Mouse (Mus musculus) stomach, embryonic 16.5 days (tissue): Measurements from ENCODE around the gene Rbfox3. TPM values are rescaled to one million over a fixed set of nuclear protein-coding genes. Genes with fewer than 3 reads are reported as not detected.

Experiments
- ATAC-seq: fragments of 200-750 bp; cut with Nextera tagmentation; 2 replicates; pipeline ENCODE4 v1.8.0; 2017; ENCODE audit warnings: moderate number of reproducible peaks, moderate TSS enrichment; ENCODE audit not compliant: insufficient read depth, low FRiP score
- H3K27ac ChIP-seq: fragments of 300-500 bp; sonication (generic); 2 replicates; pipeline ENCODE4 v1.5.1; 2014; ENCODE audit warnings: low read length
- H3K27me3 ChIP-seq: fragments of 300-500 bp; sonication (generic); 2 replicates; pipeline ENCODE4 v1.6.1; 2014; ENCODE audit warnings: low read length, control low read depth, mixed read lengths; ENCODE audit not compliant: control insufficient read depth, insufficient read depth
- H3K36me3 ChIP-seq: fragments of 300-500 bp; sonication (generic); 2 replicates; pipeline ENCODE4 v1.6.1; 2014; ENCODE audit warnings: low read length; ENCODE audit not compliant: control insufficient read depth, insufficient read depth
- H3K4me1 ChIP-seq: fragments of 300-500 bp; sonication (generic); 2 replicates; pipeline ENCODE4 v1.6.1; 2014; ENCODE audit warnings: low read length, control low read depth, mixed read lengths; ENCODE audit not compliant: control insufficient read depth, insufficient read depth
- H3K4me2 ChIP-seq: fragments of 300-500 bp; sonication (generic); 2 replicates; pipeline ENCODE4 v1.6.1; 2014; ENCODE audit warnings: low read depth, low read length, mixed read lengths
- H3K4me3 ChIP-seq: fragments of 300-500 bp; sonication (generic); replicated peaks from 2 replicates; pipeline ENCODE4 v1.5.1; 2014; ENCODE audit warnings: mild to moderate bottlenecking, low read length
- H3K9ac ChIP-seq: fragments of 300-500 bp; sonication (generic); 2 replicates; pipeline ENCODE4 v1.6.1; 2014; ENCODE audit warnings: low read length
- H3K9me3 ChIP-seq: fragments of 300-500 bp; sonication (generic); replicated peaks from 2 replicates; pipeline ENCODE4 v1.6.1; 2016; ENCODE audit warnings: low read length, control low read depth; ENCODE audit not compliant: control insufficient read depth
- WGBS: fragments of 180-500 bp; shearing (Covaris S2); extraction: QIAGEN DNeasy Blood & Tissue Kit; methylation state at CpG from one replicate; pipeline ENCODE4 v1.1.7; 2014; 5-methylcytosine and 5-hydroxymethylcytosine counted together
- polyA plus RNA-seq: library from polyadenylated mRNA; unstranded; fragments of >200 nt; fragmentation: Nextera tagmentation; extraction: Ambion mirVana; gene quantifications from 2 replicates; pipeline ENCODE4 v1.2.1, GENCODE M21; 2015

Rbfox3 gene
- polyA plus RNA-seq, 1 experiment from 2014 or later: 1.1 TPM

DNA sequence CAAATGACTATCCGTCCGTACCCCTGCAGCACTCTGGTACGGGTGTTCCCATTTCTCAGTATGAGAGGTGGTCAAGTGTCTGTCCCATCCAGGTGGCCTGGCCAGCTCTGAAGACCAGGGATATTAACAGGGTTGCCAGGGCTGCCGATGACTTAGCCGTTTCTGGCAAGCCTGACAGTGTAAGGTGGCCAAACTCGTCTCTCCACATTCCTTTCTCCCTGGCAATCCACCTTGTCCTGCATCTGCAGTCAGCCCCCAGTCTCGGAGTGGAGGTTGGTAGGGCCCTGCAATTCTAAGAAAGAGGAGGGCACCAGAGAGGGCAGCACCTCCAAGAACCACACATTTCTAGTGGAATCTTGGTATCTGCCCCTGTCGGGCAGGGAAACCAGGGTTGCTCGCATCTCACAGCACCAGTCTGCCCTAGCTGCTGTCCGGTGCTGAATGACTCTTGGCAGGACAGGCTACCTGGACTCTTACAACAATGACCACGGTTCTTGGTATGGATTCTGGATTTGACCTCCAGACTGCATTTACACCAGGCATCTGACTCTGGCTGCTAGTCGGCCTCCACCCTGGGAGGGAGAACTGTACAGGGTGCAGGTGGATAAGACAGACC is 370.9 kb downstream of the Rbfox3 start:
- Histone ChIP-seq H3K4me2 (no peak overlapping the region), H3K4me1 (peaks cover 7% of the 10 kb centered on the region; the same call in 1 of the 2 replicates), H3K9ac (no peak overlapping the region), H3K27ac (no peak overlapping the region), H3K36me3 (no peaks in the 10 kb centered on the region), H3K4me3 (no peak overlapping the region), H3K27me3 (no peaks in the 10 kb centered on the region), H3K9me3 (no peaks in the 10 kb centered on the region)
- no peak for ATAC-seq
- 46% methylated on average over 12 of the region's 12 CpGs for WGBS

DNA sequence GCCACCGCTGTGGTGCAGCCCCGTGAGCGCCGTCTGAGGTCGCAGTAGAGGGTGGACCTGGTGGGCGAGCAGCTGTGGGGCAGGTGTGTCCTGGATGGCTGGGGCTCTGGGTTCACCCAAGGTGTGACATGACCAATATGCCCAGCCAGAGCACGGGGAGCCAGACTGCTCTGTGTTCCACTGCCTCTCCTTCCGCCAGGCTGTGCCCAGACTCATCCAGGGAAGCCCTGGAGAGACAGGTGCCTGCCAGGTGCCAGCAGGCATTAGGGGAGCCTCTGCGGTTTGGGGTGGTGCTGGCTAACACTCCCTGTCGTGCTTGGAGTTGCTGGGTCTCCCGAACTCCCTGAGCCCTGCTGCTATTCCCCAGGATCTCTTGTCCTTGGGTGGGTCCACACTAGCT is 373.4 kb downstream of the Rbfox3 start:
- H3K4me3 ChIP-seq: no peak overlapping the region
- H3K9me3 ChIP-seq: no peaks in the 10 kb centered on the region
- no peak for ATAC-seq
- H3K4me2 ChIP-seq: no peak overlapping the region
- H3K36me3 ChIP-seq: no peaks in the 10 kb centered on the region
- no peak overlapping the region for H3K9ac ChIP-seq
- no peak overlapping the region for H3K27ac ChIP-seq
- 84% methylated on average over 11 of the region's 11 CpGs for WGBS
- peaks cover 7% of the 10 kb centered on the region; the same call in 1 of the 2 replicates for H3K4me1 ChIP-seq
- no peaks in the 10 kb centered on the region for H3K27me3 ChIP-seq

DNA sequence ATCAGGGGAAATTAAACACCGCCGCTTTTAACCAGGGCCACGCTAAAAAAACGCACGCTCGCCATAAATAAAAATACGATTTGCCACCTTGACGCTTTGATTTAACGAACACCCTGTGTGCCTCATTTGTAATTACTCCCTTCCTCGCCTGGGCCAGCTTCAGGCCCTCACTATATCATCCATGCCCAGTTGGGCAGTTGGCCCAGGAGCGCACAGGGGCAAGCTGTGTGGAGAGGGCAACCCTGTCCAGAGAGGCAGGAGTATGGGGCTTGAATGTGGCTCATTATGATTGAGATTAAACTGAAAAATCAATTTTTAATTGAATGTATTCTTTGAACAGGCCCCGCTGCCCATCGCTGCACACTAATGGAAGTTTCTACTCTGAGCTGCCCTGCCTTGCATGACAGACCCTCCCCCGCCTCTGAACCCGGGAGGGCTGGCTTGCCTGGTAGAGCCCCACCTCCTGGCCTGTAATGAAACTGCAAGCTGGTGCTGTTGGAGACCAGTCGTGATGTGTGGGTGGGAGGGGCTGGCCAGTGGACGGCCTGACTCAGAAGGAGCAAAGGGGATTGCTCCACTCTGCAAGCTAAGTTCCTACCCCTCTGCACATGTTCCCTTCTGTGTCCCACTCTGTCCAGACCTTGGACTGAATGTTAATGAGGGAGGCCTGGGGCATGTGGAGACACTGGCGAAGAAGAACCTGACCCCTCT is 376.9 kb downstream of the Rbfox3 start:
- Histone ChIP-seq H3K9ac (no peak overlapping the region), H3K4me2 (no peak overlapping the region), H3K4me1 (no peaks in the 10 kb centered on the region), H3K27ac (no peak overlapping the region), H3K9me3 (no peaks in the 10 kb centered on the region), H3K4me3 (no peak overlapping the region), H3K27me3 (no peaks in the 10 kb centered on the region), H3K36me3 (no peaks in the 10 kb centered on the region)
- ATAC-seq: peak; percentile 23; the same call in 1 of the 2 replicates
- WGBS: 37% methylated on average over 18 of the region's 18 CpGs

DNA sequence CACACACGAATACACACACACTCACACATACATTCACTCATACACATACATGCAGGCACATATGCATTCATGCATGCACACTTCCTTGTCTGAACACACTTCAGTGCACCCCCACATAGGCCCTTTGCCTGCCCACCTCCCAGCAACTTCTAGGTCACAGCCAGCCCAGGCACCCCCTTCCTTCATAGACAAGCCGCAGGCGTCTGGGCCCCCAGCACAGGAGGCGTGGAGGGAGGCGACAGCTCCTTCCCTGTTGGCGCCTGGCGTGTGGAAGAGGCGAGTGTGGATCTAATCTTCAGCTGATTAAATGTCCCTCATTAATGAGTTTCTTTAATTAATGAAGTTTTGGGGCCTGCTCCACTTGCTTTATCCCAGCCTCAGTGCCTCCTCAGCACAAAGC is 381.1 kb downstream of the Rbfox3 start:
- no peaks in the 10 kb centered on the region for H3K9me3 ChIP-seq
- no peak for ATAC-seq
- H3K4me1 ChIP-seq: no peaks in the 10 kb centered on the region
- no peak overlapping the region for H3K27ac ChIP-seq
- no peak overlapping the region for H3K4me2 ChIP-seq
- H3K4me3 ChIP-seq: no peak overlapping the region
- WGBS: 73% methylated on average over 8 of the region's 8 CpGs
- H3K27me3 ChIP-seq: no peaks in the 10 kb centered on the region
- no peaks in the 10 kb centered on the region for H3K36me3 ChIP-seq
- H3K9ac ChIP-seq: no peak overlapping the region

DNA sequence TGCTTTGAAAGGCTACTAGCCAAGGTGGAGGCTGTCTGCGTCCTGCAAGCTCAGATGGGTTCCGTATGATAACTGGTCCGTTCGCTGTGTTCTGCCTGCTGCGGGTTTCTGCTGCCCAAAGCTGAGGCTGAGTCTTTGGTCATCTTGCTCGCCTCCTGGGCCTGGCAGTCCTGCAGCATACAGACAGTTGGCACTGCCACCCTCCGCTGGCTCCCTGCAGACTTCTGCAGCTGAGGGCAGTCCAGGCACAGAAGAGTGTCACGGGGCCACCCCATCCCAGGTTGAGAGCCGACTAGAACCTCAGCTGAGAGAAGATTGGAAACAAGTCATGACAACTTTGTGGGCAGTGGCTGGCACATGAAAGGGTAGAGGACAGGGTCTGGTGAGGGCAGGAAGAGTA is 382.6 kb downstream of the Rbfox3 start:
- Histone ChIP-seq H3K9me3 (no peaks in the 10 kb centered on the region), H3K4me2 (no peak overlapping the region), H3K9ac (no peak overlapping the region), H3K27ac (no peak overlapping the region), H3K27me3 (no peaks in the 10 kb centered on the region), H3K4me1 (no peaks in the 10 kb centered on the region), H3K36me3 (no peaks in the 10 kb centered on the region), H3K4me3 (no peak overlapping the region)
- WGBS: 88% methylated on average over 9 of the region's 9 CpGs
- ATAC-seq: no peak

DNA sequence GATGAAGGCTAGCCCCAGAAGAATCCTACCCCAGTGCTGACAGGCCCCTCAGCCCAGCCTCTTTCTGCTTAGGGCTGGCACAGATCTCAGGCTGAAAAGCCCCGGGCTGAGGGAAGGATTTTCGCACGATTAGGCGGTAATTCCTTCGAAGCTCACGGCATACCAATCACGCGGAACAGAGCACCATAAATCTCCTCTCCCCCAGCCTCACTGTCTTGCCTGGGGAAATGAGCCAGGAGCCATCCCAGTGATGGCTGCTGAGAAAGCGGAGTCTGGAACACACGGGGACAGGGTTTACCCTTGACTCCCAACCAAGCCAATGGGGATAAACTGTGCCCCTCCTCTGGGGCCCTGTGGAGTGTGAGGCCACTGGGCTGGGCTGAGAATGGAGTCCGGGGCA is 386.3 kb downstream of the Rbfox3 start:
- WGBS: 61% methylated on average over 11 of the region's 11 CpGs
- no peak for ATAC-seq
- Histone ChIP-seq H3K4me2 (no peak overlapping the region), H3K4me3 (no peak overlapping the region), H3K9me3 (no peaks in the 10 kb centered on the region), H3K4me1 (no peaks in the 10 kb centered on the region), H3K27me3 (no peaks in the 10 kb centered on the region), H3K9ac (no peak overlapping the region), H3K27ac (no peak overlapping the region), H3K36me3 (no peaks in the 10 kb centered on the region)

DNA sequence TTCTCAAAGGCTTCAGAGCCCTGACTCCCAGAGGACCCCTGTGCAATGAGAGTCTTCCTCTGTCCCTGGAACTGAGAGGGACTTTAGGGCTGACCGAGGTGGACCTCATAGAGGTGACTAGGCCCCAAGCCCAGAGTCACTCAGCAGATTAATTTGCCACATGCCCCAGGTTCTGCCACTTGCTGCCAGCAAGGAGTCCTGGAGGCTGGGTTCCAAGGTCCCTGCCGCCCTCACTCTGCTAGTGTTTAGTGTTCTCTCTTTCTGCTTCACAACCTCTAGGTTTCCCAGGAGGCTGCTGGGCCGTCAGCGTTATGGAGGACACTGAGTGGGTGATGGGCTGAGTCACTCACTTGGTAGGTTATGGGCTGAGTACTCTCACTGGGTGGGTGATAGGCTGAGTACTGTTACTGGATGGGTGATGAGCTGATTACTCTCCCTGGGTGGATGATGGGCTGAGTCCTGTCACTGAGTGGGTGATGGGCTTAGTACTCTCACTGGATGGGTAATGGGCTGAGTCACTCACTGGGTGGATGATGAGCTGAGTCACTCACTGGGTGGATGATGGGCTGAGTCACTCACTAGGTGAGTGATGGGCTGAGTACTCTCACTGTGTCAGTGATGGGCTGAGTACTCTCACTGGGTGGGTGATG is 387.8 kb downstream of the Rbfox3 start:
- Histone ChIP-seq H3K36me3 (no peaks in the 10 kb centered on the region), H3K9ac (no peak overlapping the region), H3K9me3 (no peaks in the 10 kb centered on the region), H3K27ac (no peak overlapping the region), H3K4me3 (no peak overlapping the region), H3K4me2 (no peak overlapping the region), H3K27me3 (no peaks in the 10 kb centered on the region), H3K4me1 (no peaks in the 10 kb centered on the region)
- no peak for ATAC-seq
- WGBS: 83% methylated on average over 4 of the region's 4 CpGs

DNA sequence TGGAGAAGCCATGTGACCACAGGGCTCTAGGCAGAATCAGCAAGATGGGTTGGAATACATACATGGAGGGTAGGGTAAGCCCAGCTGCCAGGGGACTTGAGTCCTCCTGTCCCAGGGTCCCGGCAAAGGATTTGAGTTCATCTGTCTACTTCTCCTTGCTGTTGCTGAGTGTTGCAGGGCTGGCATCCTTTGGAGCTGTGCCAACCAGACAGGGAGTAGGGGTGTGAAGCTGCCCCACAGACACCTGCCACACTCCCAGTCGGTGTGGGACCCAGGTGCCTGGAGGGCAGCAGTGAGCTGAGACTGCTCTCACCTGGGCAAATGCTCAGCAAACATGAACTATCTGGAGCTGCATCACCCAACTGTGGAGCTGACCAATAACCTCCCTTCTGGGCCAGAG is 390.5 kb downstream of the Rbfox3 start:
- Histone ChIP-seq H3K4me2 (no peak overlapping the region), H3K27me3 (no peaks in the 10 kb centered on the region), H3K27ac (no peak overlapping the region), H3K9ac (no peak overlapping the region), H3K4me3 (no peak overlapping the region), H3K36me3 (no peaks in the 10 kb centered on the region), H3K9me3 (no peaks in the 10 kb centered on the region), H3K4me1 (no peaks in the 10 kb centered on the region; the same call in 1 of the 2 replicates)
- WGBS: 79% methylated on average over 2 of the region's 2 CpGs
- ATAC-seq: no peak

DNA sequence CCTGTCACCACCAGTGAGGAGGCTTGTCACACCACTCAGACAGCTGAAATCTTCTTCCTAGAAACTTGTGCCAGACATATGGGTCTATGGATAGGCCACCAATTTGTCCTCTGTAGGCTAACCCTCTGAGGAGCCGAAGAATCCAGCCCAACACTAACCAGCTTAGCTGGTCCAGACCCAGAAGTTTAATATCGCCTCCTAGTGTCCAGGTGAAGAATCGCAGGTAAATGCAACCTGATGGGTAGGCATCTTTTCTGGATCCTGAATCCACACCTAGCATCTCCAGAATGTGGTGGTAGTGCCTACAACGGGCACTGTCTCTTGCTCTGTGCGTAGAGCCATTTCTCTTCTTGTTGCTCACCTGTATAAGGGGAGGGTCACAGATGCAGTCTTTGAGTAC is 391.1 kb downstream of the Rbfox3 start:
- 57% methylated on average over 5 of the region's 5 CpGs for WGBS
- H3K27me3 ChIP-seq: no peaks in the 10 kb centered on the region

More for the DNA sequence above, 391.1 kb downstream of the Rbfox3 start:
- Histone ChIP-seq H3K4me2 (no peak overlapping the region), H3K9ac (no peak overlapping the region), H3K27ac (no peak overlapping the region), H3K36me3 (no peaks in the 10 kb centered on the region), H3K4me3 (no peak overlapping the region), H3K4me1 (no peaks in the 10 kb centered on the region; the same call in 1 of the 2 replicates), H3K9me3 (no peaks in the 10 kb centered on the region)
- no peak for ATAC-seq
